Mouse (Mus musculus): ENCODE results near the gene Otop2. TPM values are rescaled to one million over a fixed set of nuclear protein-coding genes. Genes with fewer than 3 reads are reported as not detected.

Otop2 gene
- total RNA-seq, 2 experiments from 2014 or later: 1.4 to 2.7 TPM

DNA sequence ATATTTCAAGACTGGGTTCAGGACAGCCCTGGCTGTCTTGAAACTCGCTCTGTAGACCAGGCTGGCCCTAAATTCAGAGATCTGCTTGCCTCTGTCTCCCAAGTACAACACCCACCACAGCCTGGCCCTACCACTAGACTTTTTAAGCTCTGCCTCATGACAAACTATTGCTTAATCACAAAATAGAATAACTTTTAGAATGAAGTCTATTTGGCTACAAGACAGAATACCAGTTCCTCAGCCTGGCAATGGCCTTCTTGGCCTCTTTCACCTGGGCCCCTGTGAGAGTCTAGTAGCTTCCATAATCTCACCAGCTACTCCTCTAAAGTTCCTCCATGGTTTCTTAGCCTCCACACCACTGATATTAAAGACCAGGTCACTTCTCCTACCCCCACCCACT, 16.6 kb upstream of the Otop2 start:
- Histone ChIP-seq H3K4me3 (no peak overlapping the region), H3K27ac (no peak overlapping the region)
- DNase-seq (ENCODE audit: extremely low spot score in 1 of 2, low spot score in 2 of 2): no peak
- TF ChIP-seq CTCF (IDR thresholded peaks at IDR 0.05): no peak
- intact Hi-C loops (cut with DNase I): no loop called here

- Histone ChIP-seq H3K27ac (no peak overlapping the region), H3K4me3 (no peak overlapping the region)
- no peak for TF ChIP-seq CTCF (IDR thresholded peaks at IDR 0.05)
- peak in 1 of 2 experiments; percentile 16 for DNase-seq (ENCODE audit: extremely low spot score in 1 of 2, low spot score in 2 of 2)
- intact Hi-C loops (cut with DNase I): no loop called here
Measured at GRCm38 (mm10) chr11:115290919-115291318, 16.0 kb upstream of the Otop2 start.

DNA sequence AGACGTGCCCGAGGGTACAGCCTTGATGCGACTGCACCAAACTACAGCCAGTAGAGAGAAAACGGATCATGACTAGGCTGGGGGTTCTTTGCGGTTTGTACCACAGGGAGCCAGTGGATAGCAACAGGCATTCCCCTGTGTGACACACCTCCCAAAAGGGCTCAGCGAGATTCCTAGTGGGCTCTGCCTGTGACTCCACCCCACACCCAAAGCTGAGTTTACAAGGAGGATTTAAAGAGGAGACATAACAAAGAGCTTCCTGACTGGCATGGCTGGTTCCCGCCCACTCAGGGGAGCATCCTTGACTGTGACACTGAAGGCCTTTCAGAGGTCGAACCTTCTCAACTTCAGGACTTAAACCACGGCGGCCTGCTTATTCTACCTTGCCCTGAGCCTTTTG, 15.5 kb upstream of the Otop2 start:
- no peak for TF ChIP-seq CTCF (IDR thresholded peaks at IDR 0.05)
- Histone ChIP-seq H3K27ac (no peak overlapping the region), H3K4me3 (no peak overlapping the region)
- intact Hi-C loops (cut with DNase I): no loop called here
- DNase-seq (ENCODE audit: extremely low spot score in 1 of 2, low spot score in 2 of 2): no peak

DNA sequence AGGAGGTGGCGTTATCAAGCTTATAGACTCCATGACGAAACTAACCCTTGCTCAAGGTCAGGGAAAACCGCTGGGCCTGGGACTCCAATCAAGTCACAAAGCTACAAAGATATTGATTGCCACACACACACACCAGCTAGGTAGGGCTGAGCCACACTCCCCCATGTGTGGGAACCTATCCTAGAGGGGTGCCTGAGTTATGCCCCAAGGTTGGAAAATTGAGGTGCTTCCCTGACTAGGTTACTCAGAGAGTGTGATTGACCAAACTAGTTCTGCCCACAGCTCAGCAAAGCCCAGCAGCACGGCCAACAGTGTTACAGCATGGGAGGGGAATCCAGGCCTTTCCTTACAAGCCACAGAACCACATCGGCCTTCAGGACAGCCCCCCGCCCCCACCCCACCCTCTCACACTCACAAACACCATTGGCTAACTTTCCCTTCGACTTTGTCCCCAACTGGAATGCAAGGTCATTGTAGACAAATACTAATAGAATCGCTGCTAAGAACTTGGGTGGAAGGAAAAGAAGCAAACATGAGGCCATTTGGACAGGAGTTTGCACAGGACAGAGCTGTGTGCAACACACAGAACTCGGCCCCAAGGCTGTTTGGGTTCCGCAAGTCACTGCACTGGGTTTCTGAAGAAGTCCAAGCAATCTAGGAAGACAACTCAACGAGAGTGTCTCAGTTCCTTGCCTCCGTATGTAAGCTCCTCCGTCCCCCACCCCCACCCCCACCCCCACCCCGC, 14.2 kb upstream of the Otop2 start:
- Histone ChIP-seq H3K27ac (no peak overlapping the region), H3K4me3 (no peak overlapping the region)
- no peak for DNase-seq (ENCODE audit: extremely low spot score in 1 of 2, low spot score in 2 of 2)
- TF ChIP-seq CTCF (IDR thresholded peaks at IDR 0.05): no peak
- intact Hi-C loops (cut with DNase I): no loop called here

DNA sequence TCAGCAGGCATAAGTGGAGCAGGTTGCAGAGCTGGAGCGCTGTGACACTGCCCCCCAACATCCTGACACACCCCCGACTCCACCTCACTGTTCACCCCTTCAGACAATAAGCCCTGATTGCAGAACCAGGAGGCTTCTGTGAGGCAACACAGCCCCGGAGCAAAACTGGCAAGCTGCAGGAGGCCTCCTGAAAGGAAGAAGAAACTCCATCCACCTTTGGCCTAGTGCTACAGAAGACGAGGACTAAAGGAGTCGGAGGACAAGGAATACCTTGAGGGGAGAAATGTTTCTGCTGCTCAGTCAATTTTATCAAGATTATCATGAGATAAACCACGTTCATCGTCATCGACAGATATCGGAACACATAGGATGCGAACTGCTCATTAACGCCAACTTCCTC, 11.0 kb upstream of the Otop2 start:
- no peak for DNase-seq (ENCODE audit: extremely low spot score in 1 of 2, low spot score in 2 of 2)
- Histone ChIP-seq H3K4me3 (no peak overlapping the region), H3K27ac (no peak overlapping the region)
- intact Hi-C loops (cut with DNase I): no loop called here
- no peak for TF ChIP-seq CTCF (IDR thresholded peaks at IDR 0.05)

DNA sequence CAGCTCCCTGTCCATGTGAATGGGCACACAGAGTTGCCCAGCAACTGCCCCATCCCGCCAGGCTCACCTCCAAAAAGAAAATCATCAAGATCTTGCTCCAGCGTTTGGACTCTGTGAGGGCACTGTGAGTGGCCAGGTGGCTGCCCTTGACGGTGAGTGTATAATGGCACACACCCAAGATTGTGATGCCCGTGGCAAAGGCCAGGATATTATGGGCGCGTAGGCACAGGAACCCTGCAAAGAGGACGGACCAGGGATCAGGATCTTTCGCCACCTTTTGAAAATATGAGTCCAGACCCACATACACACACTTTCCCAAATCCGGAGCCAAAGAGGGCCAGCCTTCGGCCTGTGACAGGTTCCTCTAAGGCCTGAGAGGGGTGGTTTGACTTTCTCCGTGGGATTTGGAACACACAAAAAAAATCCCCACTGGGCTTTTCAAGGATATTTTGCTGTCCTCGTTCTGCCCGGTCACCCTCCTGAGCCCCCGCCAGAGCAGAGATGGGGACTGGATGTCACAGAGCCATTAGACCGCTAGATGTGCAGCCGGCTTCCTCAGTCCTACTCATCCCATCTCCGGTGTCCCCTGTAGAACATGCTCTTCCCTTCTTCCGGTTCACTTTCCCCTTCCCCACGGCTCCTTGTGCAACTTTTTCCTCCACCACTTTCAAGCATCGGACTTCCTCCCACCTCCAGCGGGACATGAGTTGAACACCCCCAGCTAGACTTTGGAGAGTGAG, 10.3 kb upstream of the Otop2 start:
- no peak for TF ChIP-seq CTCF (IDR thresholded peaks at IDR 0.05)
- H3K27ac ChIP-seq: peak overlapping the region; percentile 81
- DNase-seq (ENCODE audit: extremely low spot score in 1 of 2, low spot score in 2 of 2): no peak
- H3K4me3 ChIP-seq: peak overlapping the region; percentile 64
- intact Hi-C loops (cut with DNase I): no loop called here

DNA sequence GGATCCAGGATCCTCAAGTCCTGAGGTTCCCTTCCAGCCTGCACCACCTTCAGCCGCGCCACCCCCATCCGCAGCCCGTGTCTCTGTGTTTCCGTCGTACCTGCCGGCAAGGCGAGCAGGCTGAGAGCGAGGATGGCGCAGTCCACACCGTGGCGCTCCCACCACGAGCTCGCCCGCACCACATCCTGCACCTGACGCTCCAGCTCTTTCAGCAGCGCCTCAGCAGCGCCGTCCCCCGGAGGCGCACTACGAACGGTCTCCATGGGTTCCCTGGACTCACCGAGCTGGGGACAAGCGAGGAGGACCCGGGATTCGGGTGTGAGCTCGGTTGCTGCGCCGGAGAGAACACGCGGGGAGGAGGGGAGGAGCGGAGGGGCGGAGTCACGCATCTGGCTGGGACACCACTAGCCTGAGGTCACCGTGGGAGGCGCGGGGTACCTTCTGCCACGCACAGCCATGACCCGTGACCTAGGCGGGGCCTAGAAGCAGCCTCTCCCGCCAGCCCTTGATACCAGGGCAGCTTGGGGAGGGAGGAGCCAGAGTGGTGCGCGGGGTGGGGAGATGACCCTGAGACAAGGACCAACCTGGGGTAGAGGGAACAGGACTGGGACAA, 9.6 kb upstream of the Otop2 start, which contains the start of gene Fads6:
Gene Fads6 (minus strand): TSS at position 450 of the 613 bp plus-strand sequence.
- Histone ChIP-seq H3K27ac (peak within 1 kb of the TSS; percentile 81), H3K4me3 (peak within 1 kb of the TSS; percentile 64)
- DNase-seq (ENCODE audit: extremely low spot score in 1 of 2, low spot score in 2 of 2): peak; percentile 70 to 71
- TF ChIP-seq CTCF (IDR thresholded peaks at IDR 0.05): peak; percentile 39
- intact Hi-C loops (cut with DNase I): no loop called here

DNA sequence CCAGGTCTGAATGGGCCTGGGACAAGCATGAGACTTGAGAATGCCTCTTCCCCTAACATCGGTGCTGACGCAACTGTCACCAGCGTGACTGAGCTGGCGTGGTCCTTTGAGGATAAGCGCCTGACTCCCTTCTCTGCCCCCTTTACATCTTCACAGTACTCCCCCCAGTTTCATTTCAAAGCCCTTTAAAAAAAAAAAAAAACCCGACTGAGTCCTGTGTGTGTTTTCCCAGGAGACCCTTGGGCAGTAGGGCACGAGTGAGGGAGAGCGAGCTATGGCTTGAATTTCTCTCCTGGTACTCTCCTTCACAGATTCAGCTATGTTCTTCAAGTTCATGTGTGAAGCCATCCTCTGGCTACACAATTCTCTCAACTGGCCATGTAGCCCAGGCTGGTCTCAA, 8.8 kb upstream of the Otop2 start:
- Histone ChIP-seq H3K27ac (no peak overlapping the region), H3K4me3 (no peak overlapping the region)
- DNase-seq (ENCODE audit: extremely low spot score in 1 of 2, low spot score in 2 of 2): no peak
- no peak for TF ChIP-seq CTCF (IDR thresholded peaks at IDR 0.05)
- intact Hi-C loops (cut with DNase I): no loop called here

DNA sequence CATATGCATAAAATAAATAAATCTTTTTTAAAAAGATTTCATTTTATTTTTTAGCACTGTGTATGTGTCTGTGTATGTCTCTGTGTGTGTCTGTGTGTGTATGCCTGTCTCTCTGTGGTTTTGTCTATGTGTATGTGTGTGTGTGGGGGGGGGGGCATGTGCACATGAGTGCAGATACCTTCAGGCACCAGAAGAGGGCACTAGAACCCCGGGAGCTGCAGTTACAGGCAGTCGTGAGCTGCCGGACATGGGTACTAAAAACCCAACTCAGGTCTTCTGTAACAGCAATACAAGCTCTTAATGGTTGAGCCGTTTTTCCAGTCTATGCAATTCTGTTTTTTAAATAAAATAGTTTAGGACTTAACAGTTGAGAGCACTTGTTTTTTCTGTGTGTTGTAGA, 6.2 kb upstream of the Otop2 start:
- DNase-seq (ENCODE audit: extremely low spot score in 1 of 2, low spot score in 2 of 2): no peak
- TF ChIP-seq CTCF (IDR thresholded peaks at IDR 0.05): no peak
- Histone ChIP-seq H3K4me3 (no peak overlapping the region), H3K27ac (no peak overlapping the region)
- intact Hi-C loops (cut with DNase I): no loop called here

GRCm38 (mm10) chr11:115301351-115301750, 5.6 kb upstream of the Otop2 start:
- Histone ChIP-seq H3K4me3 (no peak overlapping the region), H3K27ac (no peak overlapping the region)
- no peak for TF ChIP-seq CTCF (IDR thresholded peaks at IDR 0.05)
- intact Hi-C loops (cut with DNase I): no loop called here
- DNase-seq (ENCODE audit: extremely low spot score in 1 of 2, low spot score in 2 of 2): no peak

DNA sequence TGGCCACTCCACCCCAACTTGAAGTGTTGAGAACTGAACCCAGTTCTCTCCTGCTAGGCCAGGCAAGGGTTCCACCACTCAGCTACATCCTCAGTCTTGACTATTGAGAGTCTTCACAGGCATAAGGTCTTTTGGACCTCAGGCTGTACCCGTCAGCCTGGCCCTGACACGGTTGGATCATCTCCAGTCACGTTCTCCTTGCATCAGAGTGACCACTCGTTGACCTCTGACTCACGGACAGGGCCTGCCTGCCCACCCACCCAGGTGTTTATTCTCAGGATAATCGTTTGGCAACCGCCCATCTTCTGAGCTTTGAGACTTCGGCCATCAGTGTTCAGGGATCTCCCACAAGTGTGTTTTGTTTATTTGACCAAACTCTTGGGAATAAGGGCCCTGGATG, 3.8 kb upstream of the Otop2 start:
- DNase-seq (ENCODE audit: extremely low spot score in 1 of 2, low spot score in 2 of 2): no peak
- TF ChIP-seq CTCF (IDR thresholded peaks at IDR 0.05): no peak
- intact Hi-C loops (cut with DNase I): no loop called here
- no peak overlapping the region for H3K4me3 ChIP-seq
- H3K27ac ChIP-seq: no peak overlapping the region

DNA sequence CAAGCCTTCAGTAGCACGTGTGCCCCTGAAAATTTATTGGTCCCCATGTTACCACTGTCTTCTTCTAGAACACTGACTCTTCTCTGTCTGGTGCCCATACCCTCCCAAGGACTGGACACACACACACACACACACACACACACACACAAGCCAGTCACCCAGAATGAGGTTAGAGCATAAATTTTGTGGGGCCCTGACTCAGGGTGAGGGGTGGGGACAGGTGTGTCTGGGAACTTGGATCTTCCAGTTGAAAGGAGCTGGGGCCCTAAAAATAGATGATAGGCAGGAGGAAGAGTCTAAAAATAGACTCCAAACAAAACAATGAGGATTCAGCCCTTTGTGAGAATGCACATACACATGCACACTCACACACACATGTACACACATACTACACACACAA, 1.8 kb downstream of the Otop2 start:
- no peak for DNase-seq (ENCODE audit: extremely low spot score in 1 of 2, low spot score in 2 of 2)
- Histone ChIP-seq H3K27ac (no peak overlapping the region), H3K4me3 (no peak overlapping the region)
- intact Hi-C loops (cut with DNase I): no loop called here
- no peak for TF ChIP-seq CTCF (IDR thresholded peaks at IDR 0.05)

Measured in left cerebral cortex, adult 2 months (tissue).